Mouse (Mus musculus) E14TG2a.4 (cell line): ENCODE results near the gene Igfbp7.

Experiments
- CTCF ChIP-seq: conservative IDR thresholded peaks from 2 replicates; pipeline ENCODE4 v1.5.1; 2014; ENCODE audit warnings: low read length
- POU5F1 ChIP-seq: IDR thresholded peaks from 2 replicates; pipeline ENCODE4 v1.6.1; 2014; ENCODE audit warnings: low read length, borderline replicate concordance

- no peak for TF ChIP-seq CTCF
- no peak for TF ChIP-seq POU5F1
Observed at GRCm38 (mm10) chr5:77452103-77452502, 44.3 kb upstream of the Igfbp7 start.
